Mouse (Mus musculus) ovary, postnatal 10 days (tissue): ENCODE results near the gene Kirrel3.

Experiments used
- DNase-seq: peaks from one replicate; pipeline ENCODE4 v3.0.0; 2022; ENCODE audit warnings: low spot score

The Kirrel3 gene

GRCm38 (mm10) chr9:34825089-34825400 is 339.4 kb downstream of the Kirrel3 start:
- DNase-seq: no peak

- DNase-seq: no peak
Observed at GRCm38 (mm10) chr9:34825402-34826008, 339.8 kb downstream of the Kirrel3 start.

GRCm38 (mm10) chr9:34830696-34831095 is 345.0 kb downstream of the Kirrel3 start:
- DNase-seq: no peak

GRCm38 (mm10) chr9:34836801-34837200 is 351.1 kb downstream of the Kirrel3 start:
- DNase-seq: no peak

- DNase-seq: peak; percentile 26
Observed at GRCm38 (mm10) chr9:34837700-34838462, 352.2 kb downstream of the Kirrel3 start.

- DNase-seq: no peak
Observed at GRCm38 (mm10) chr9:34843275-34843965, 357.7 kb downstream of the Kirrel3 start.

GRCm38 (mm10) chr9:34846440-34846839 is 360.7 kb downstream of the Kirrel3 start:
- no peak for DNase-seq

- no peak for DNase-seq
Observed at GRCm38 (mm10) chr9:34847664-34848063, 362.0 kb downstream of the Kirrel3 start.

GRCm38 (mm10) chr9:34851136-34851535 is 365.4 kb downstream of the Kirrel3 start:
- DNase-seq: no peak

GRCm38 (mm10) chr9:34857575-34857974 is 371.9 kb downstream of the Kirrel3 start:
- DNase-seq: no peak

GRCm38 (mm10) chr9:34858071-34858470 is 372.4 kb downstream of the Kirrel3 start:
- DNase-seq: no peak

GRCm38 (mm10) chr9:34860934-34861333 is 375.2 kb downstream of the Kirrel3 start:
- DNase-seq: no peak

GRCm38 (mm10) chr9:34861775-34862174 is 376.1 kb downstream of the Kirrel3 start:
- no peak for DNase-seq

GRCm38 (mm10) chr9:34865606-34866005 is 379.9 kb downstream of the Kirrel3 start:
- DNase-seq: no peak

GRCm38 (mm10) chr9:34871316-34871966 is 385.7 kb downstream of the Kirrel3 start:
- DNase-seq: no peak

- no peak for DNase-seq
Observed at GRCm38 (mm10) chr9:34875238-34875637, 389.5 kb downstream of the Kirrel3 start.

- DNase-seq: no peak
Observed at GRCm38 (mm10) chr9:34877186-34877585, 391.5 kb downstream of the Kirrel3 start.

GRCm38 (mm10) chr9:34877799-34878198 is 392.1 kb downstream of the Kirrel3 start:
- DNase-seq: no peak

GRCm38 (mm10) chr9:34881750-34882149 is 396.1 kb downstream of the Kirrel3 start:
- no peak for DNase-seq

- DNase-seq: no peak
Observed at GRCm38 (mm10) chr9:34882211-34882610, 396.5 kb downstream of the Kirrel3 start.

- no peak for DNase-seq
Observed at GRCm38 (mm10) chr9:34883122-34883521, 397.4 kb downstream of the Kirrel3 start.

- DNase-seq: no peak
Observed at GRCm38 (mm10) chr9:34884325-34884724, 398.6 kb downstream of the Kirrel3 start.

- DNase-seq: no peak
Observed at GRCm38 (mm10) chr9:34884942-34885341, 399.2 kb downstream of the Kirrel3 start.
